Mouse (Mus musculus) olfactory bulb, adult 2 months (tissue): ENCODE results near the gene Zfp940.

Experiments
- CTCF ChIP-seq: fragments of 200-500 bp; IDR thresholded peaks from 2 replicates; pipeline ENCODE4 v1.5.1; 2012; ENCODE audit warnings: low read depth, mild to moderate bottlenecking, low read length, moderate library complexity; ENCODE audit not compliant: insufficient read depth
- POLR2A ChIP-seq: fragments of 200-500 bp; IDR thresholded peaks from 2 replicates; pipeline ENCODE4 v1.6.1; 2012; ENCODE audit warnings: mild to moderate bottlenecking, low read depth, low read length, moderate library complexity; ENCODE audit not compliant: insufficient read depth

DNA sequence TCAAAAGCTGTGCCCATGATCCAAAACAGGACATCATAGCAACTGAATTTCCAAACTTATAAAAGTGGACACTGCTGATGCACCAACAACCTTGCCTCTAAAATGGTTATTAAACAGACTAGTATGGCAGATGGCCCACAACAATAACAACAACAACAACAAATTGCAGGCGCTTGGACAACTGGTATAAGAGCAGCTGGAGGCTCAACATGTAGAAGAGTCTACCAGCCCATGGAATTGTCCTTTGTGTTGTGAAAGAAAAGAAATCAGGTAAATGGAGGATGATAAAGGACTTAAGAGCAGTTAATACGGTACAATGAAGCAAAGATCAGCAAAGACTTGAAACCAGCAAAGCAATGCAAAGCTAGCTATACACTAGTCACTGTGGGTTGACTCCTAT, 39.1 kb downstream of the Zfp940 start:
- TF ChIP-seq POLR2A (no peak), CTCF (no peak)
